In the genomic region with DNA sequence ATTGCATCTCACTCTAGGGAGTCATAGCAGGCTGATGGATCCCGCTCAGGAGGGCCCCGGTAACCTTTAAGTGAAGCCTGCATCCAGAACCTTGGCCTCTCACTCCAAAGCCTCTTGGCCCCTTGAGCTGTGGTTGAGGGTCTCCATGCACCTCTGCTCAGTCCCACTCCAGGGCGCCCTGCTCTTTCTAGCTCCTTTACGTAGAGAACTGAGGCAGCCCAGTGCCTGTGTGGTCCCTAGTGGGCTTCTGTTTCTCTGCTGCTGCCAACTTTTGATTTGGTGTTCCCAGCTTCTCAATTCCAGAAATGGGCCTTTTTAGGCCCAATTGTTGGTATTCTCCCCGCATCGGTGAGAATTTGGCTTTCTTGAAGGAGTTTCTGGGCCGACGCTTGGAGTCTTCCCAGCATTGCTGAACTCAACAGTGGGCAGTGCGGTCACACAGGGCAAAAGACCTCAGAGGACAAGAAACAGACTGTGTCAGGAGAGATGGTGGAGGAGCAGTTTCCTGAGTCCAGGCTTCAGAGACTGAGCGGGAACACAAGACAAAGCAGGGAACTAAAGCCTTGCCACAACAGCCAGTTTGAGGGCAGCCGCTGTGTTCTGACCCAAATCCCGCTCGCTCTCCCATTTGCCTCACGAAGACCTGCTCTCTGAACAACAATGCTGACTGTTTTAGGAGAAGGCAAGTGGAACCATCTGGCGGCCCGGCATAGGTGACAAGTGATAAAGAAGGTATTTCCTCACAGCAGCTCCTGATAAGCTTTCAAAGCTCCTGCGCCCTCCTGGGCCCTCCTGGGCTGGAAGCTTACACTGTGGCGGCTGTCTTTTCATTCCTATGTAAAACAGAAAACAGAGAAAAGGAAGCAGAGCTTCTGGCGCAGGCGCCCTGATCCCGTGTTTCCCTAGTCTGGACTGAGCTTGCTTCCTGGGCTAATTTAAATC, we compare ENCODE assay signal across 8 mouse cellular contexts.
DNase-seq lines count a peak whose midpoint lies in the region; ATAC-seq lines count a peak whose summit lies in the region.

No protein-coding gene starts in this region.

- H3K4me3 ChIP-seq in intestine, embryonic 15.5 days (replicated peaks): no peak overlapping the region
- H3K4me3 ChIP-seq in limb, embryonic 11.5 days (ENCODE audit: low read depth, low read length): no peak overlapping the region

- H3K9ac ChIP-seq in intestine, embryonic 15.5 days: no peak overlapping the region
- peak overlapping the region; percentile 50 for H3K9ac ChIP-seq in limb, embryonic 11.5 days (ENCODE audit: low read length)

- WGBS in intestine, embryonic 15.5 days: 43% methylated on average over 21 of the region's 21 CpGs
- 38% methylated on average over 21 of the region's 21 CpGs for WGBS in limb, embryonic 11.5 days

- H3K4me1 ChIP-seq in intestine, embryonic 15.5 days (replicated peaks): 0 out of 2 replicates have a peak, but pooled peaks cover 4% of the 10 kb centered on the region
- H3K4me1 ChIP-seq in limb, embryonic 11.5 days (ENCODE audit: control insufficient read depth, insufficient read depth, low read length): 0 out of 2 replicates have a peak, but pooled peaks cover 3% of the 10 kb centered on the region

- peak; percentile 68 for ATAC-seq in intestine, embryonic 15.5 days
- peak; percentile 55; the same call in 1 of the 2 replicates for ATAC-seq in limb, embryonic 11.5 days (ENCODE audit: insufficient number of reproducible peaks, low FRiP score, low TSS enrichment, low read depth)

- no peaks in the 10 kb centered on the region for H3K36me3 ChIP-seq in intestine, embryonic 15.5 days
- no peaks in the 10 kb centered on the region for H3K36me3 ChIP-seq in limb, embryonic 11.5 days (ENCODE audit: control insufficient read depth, insufficient read depth, low read length)

- H3K27me3 ChIP-seq in intestine, embryonic 15.5 days (replicated peaks): no peaks in the 10 kb centered on the region
- H3K27me3 ChIP-seq in limb, embryonic 11.5 days (ENCODE audit: control insufficient read depth, insufficient read depth, low read length): no peaks in the 10 kb centered on the region

- H3K9me3 ChIP-seq in intestine, embryonic 15.5 days: no peaks in the 10 kb centered on the region
- no peaks in the 10 kb centered on the region for H3K9me3 ChIP-seq in limb, embryonic 11.5 days (ENCODE audit: control insufficient read depth, low read length)

- peak overlapping the region; percentile 20; the same call in 1 of the 2 replicates for H3K4me2 ChIP-seq in intestine, embryonic 15.5 days (replicated peaks)
- H3K4me2 ChIP-seq in limb, embryonic 11.5 days (ENCODE audit: low read depth, severe bottlenecking): peak overlapping the region; percentile 24; the same call in 1 of the 2 replicates

- no peak overlapping the region for H3K27ac ChIP-seq in intestine, embryonic 15.5 days
- no peak overlapping the region; the same call in 1 of the 2 replicates for H3K27ac ChIP-seq in limb, embryonic 11.5 days (replicated peaks; ENCODE audit: low read depth, low read length)

- DNase-seq in ES-CJ7 (ENCODE audit: low read depth, low spot score): peak; percentile 66
- DNase-seq in cerebellum, adult 8-10 months: peak; percentile 38
- DNase-seq in frontal cortex, adult 2 months (ENCODE audit: extremely low spot score in 1 of 2, low spot score in 1 of 2): peak; percentile 29 to 35
- peak; percentile 64 for DNase-seq in limb, embryonic 11.5 days (ENCODE audit: low spot score)
- peak; percentile 44 for DNase-seq in retina, embryonic 14.5 days (ENCODE audit: low spot score)
- DNase-seq in adrenal gland, postnatal 4 days (ENCODE audit: low spot score in 2 of 2): no peak
- DNase-seq in spleen, adult 12 weeks (ENCODE audit: low spot score): no peak

Comparison
In these comparisons a context has a peak if more than half of its experiments do, and no peak if none do; other contexts are left out.
1. DNase-seq: peak in ES-CJ7 (single experiment), cerebellum, adult 8-10 months (single experiment), frontal cortex, adult 2 months (2 of 2), limb, embryonic 11.5 days (single experiment) and retina, embryonic 14.5 days (single experiment); none in adrenal gland, postnatal 4 days (0 of 2) and spleen, adult 12 weeks (single experiment).